Mouse (Mus musculus): ENCODE measurements around the gene Ppm1j.

DNA sequence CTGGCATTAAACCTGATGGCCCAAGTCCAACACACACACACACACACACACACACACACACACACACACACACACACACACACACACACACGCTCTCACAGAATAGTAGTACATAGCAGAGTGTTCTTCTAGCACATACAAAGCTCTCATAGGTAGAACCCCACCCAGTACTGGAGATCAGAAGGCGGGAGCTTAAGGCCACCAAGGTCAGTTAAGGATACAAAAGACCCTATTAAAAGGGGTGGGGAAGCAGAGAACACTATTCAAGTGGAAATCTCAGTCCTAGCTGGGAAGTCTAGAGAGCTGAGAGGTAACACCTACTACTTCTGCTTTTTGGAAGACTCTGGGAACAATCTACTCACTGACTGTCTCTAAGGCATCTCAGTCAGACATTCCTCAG, 34.5 kb downstream of the Ppm1j start:
- no peak for TF ChIP-seq POLR2A (IDR thresholded peaks at IDR 0.05; ENCODE audit: control insufficient read depth, low read depth, low read length)
- TF ChIP-seq CTCF (IDR thresholded peaks at IDR 0.05; ENCODE audit: control insufficient read depth, insufficient read depth, insufficient replicate concordance, low read depth, low read length): no peak

All from testis, adult 2 months (tissue).